Mouse (Mus musculus) hematopoietic stem cell, adult 5-6 weeks (primary cell): ENCODE results near the gene Birc5. TPM values are rescaled to one million over a fixed set of nuclear protein-coding genes. Genes with fewer than 3 reads are reported as not detected.
A peak's percentile ranks its signal among the peaks of the same experiment; 100 is the strongest.

Source experiments
- ATAC-seq, 2 experiments: fragments of 125-278 bp in 1 of 2; replicated peaks in 1 of 2; 2 replicates each; pipeline ENCODE4 v1.8.0; 2016 to 2017; ENCODE audit warnings: inconsistent platforms in 2 of 2, mild to moderate bottlenecking in 2 of 2, moderate number of reproducible peaks in 2 of 2, low read depth in 1 of 2, moderate TSS enrichment in 1 of 2; ENCODE audit not compliant: low FRiP score in 2 of 2, poor library complexity in 2 of 2, severe bottlenecking in 2 of 2, insufficient read depth in 1 of 2, low TSS enrichment in 1 of 2
- total RNA-seq: library from RNA; stranded (forward); fragments of 172-1452, 232-1000 nt; gene quantifications from 2 replicates; pipeline ENCODE4 v1.2.3, GENCODE M21; 2017

Gene Birc5
- total RNA-seq, 1 experiment from 2014 or later: 124 TPM

- ATAC-seq: no peak
Observed at GRCm38 (mm10) chr11:117890519-117891282, 41.6 kb downstream of the Birc5 start.

- peak in 1 of 2 experiments; percentile 29; a peak in 1 of 4 replicates for ATAC-seq
Observed at GRCm38 (mm10) chr11:117891581-117892175, 42.6 kb downstream of the Birc5 start.

- ATAC-seq: no peak
Observed at GRCm38 (mm10) chr11:117892199-117892598, 43.1 kb downstream of the Birc5 start.

- ATAC-seq: 0 out of 4 replicates have a peak, but pooled peaks have one; percentile 33 to 35
Observed at GRCm38 (mm10) chr11:117894676-117895075, 45.6 kb downstream of the Birc5 start.

- ATAC-seq: no peak
Observed at GRCm38 (mm10) chr11:117896533-117896932, 47.5 kb downstream of the Birc5 start.

DNA sequence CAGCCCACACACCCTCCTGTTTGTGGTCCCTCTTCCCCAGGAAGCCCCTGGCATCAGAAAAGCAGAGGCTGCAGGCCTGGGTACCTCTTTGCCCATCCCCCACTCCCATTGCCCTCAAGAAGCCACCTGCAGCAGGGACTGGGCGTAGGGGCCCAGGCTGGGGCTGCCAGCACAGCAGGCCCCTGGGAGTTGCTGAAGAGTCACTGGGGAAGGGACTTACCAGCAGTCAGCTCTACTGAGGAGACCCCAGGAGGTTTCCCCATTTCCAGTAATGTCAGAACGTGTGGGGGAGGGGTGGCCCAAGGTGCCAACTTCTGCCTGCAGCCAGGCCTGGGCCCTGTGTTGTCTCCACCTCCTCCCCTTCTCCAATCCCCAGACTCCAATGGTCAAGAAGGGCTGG lies 53.2 kb downstream of the Birc5 start:
- ATAC-seq: peak; percentile 14 to 22; a peak in 2 of 4 replicates

GRCm38 (mm10) chr11:117904442-117904841 lies 55.4 kb downstream of the Birc5 start:
- ATAC-seq: no peak

Other genes with a start within 250 kb of the Birc5 start
- gene Tnrc6c, start 195.0 kb upstream of the Birc5 start, total RNA-seq: 24.6 and 25.4 TPM in 2 replicates
- gene Tmc8, start 67.2 kb upstream of the Birc5 start, total RNA-seq: 1.5 and 2.9 TPM in 2 replicates
- 12.6 and 23.0 TPM in 2 replicates for gene Tmc6, start 67.1 kb upstream of the Birc5 start, total RNA-seq
- gene 6030468B19Rik, start 51.6 kb upstream of the Birc5 start, total RNA-seq: 0.30 TPM in 1 of 2 replicates, not detected in the other
- gene Gm20708, start 39.6 kb upstream of the Birc5 start, total RNA-seq: 1.9 TPM in 1 of 2 replicates, not detected in the other
- gene Syngr2, start 39.6 kb upstream of the Birc5 start, total RNA-seq: 81.0 and 97.1 TPM in 2 replicates
- gene Afmid, start 23.3 kb upstream of the Birc5 start, total RNA-seq: 3.9 and 4.5 TPM in 2 replicates
- 40.1 and 49.0 TPM in 2 replicates for gene Tk1, start 23.2 kb upstream of the Birc5 start, total RNA-seq
- gene Tmem235, start 11.5 kb downstream of the Birc5 start, total RNA-seq: not detected in 2 replicates
- 5.4 and 5.9 TPM in 2 replicates for gene Tha1, start 24.2 kb downstream of the Birc5 start, total RNA-seq
- gene Socs3, start 120.8 kb downstream of the Birc5 start, total RNA-seq: 38.0 and 44.5 TPM in 2 replicates
- gene Pgs1, start 137.0 kb downstream of the Birc5 start, total RNA-seq: 8.1 and 18.7 TPM in 2 replicates